Mouse (Mus musculus) central nervous system, embryonic 14 days (tissue): ENCODE measurements around the gene Rgl3. TPM values are rescaled to one million over a fixed set of nuclear protein-coding genes. Genes with fewer than 3 reads are reported as not detected.

ENCODE experiments used
- polyA plus RNA-seq: library from polyadenylated mRNA; depleted of rRNA; stranded (reverse); fragments of >200 nt; gene quantifications from 2 replicates; pipeline ENCODE4 v1.2.3, GENCODE M21; 2012; rRNA removed

Rgl3 gene
- polyA plus RNA-seq: 2.1 and 3.7 TPM in 2 replicates

GRCm38 (mm10) chr9:21989230-21990110 lies at the start of gene Rgl3:
TSS of gene Rgl3 (minus strand) at chr9:21989446.

GRCm38 (mm10) chr9:22002194-22003162 lies 13.2 kb upstream of the Rgl3 start, which contains the start of the genes Ccdc151 and Prkcsh:
TSS of gene Ccdc151 (minus strand) at chr9:22002634.
TSS of gene Prkcsh (plus strand) at chr9:22002806.

GRCm38 (mm10) chr9:21963417-21963816 lies 25.8 kb downstream of the Rgl3 start, which contains the start of gene Epor:
TSS of gene Epor (minus strand) at chr9:21963506.

GRCm38 (mm10) chr9:21955570-21956281 lies 33.5 kb downstream of the Rgl3 start, which contains the start of gene Swsap1:
TSS of gene Swsap1 (plus strand) at chr9:21955755.

GRCm38 (mm10) chr9:21936692-21937570 lies 52.3 kb downstream of the Rgl3 start, which contains the start of gene Plppr2:
TSS of gene Plppr2 (plus strand) at chr9:21937033.

GRCm38 (mm10) chr9:21927208-21927753 lies 62.0 kb downstream of the Rgl3 start, which contains the start of the genes Ccdc159 and Tmem205:
TSS of gene Ccdc159 (plus strand) at chr9:21927471.
TSS of gene Tmem205 (minus strand) at chr9:21927556.

Other genes with a start within 250 kb of the Rgl3 start
- gene Spc24, start 229.1 kb downstream of the Rgl3 start, polyA plus RNA-seq: 33.0 and 38.0 TPM in 2 replicates
- 8.0 and 14.1 TPM in 2 replicates for gene Kank2, start 190.7 kb downstream of the Rgl3 start, polyA plus RNA-seq
- 0.06 TPM in 1 of 2 replicates, not detected in the other for gene Angptl8, start 153.9 kb downstream of the Rgl3 start, polyA plus RNA-seq
- gene Dock6, start 136.8 kb downstream of the Rgl3 start, polyA plus RNA-seq: 58.6 and 72.8 TPM in 2 replicates
- gene Rab3d, start 71.3 kb downstream of the Rgl3 start, polyA plus RNA-seq: 25.1 and 27.4 TPM in 2 replicates
- gene Ccdc159, start 62.0 kb downstream of the Rgl3 start, polyA plus RNA-seq: 18.0 and 18.3 TPM in 2 replicates
- gene Tmem205, start 61.9 kb downstream of the Rgl3 start, polyA plus RNA-seq: 34.2 and 39.4 TPM in 2 replicates
- gene Plppr2, start 52.4 kb downstream of the Rgl3 start, polyA plus RNA-seq: 126 and 127 TPM in 2 replicates
- 9.7 and 10.7 TPM in 2 replicates for gene Swsap1, start 33.7 kb downstream of the Rgl3 start, polyA plus RNA-seq
- gene Epor, start 25.9 kb downstream of the Rgl3 start, polyA plus RNA-seq: 2.2 and 2.5 TPM in 2 replicates
- gene Ccdc151, start 13.2 kb upstream of the Rgl3 start, polyA plus RNA-seq: 6.0 and 7.2 TPM in 2 replicates
- gene Prkcsh, start 13.4 kb upstream of the Rgl3 start, polyA plus RNA-seq: 114 and 135 TPM in 2 replicates
- gene Elavl3, start 62.6 kb upstream of the Rgl3 start, polyA plus RNA-seq: 198 and 211 TPM in 2 replicates
- 0.14 TPM in 1 of 2 replicates, not detected in the other for gene Gm49318, start 81.8 kb upstream of the Rgl3 start, polyA plus RNA-seq
- gene Zfp653, start 81.9 kb upstream of the Rgl3 start, polyA plus RNA-seq: 53.1 and 55.4 TPM in 2 replicates
- 49.9 TPM in 2 replicates for gene Ecsit, start 96.0 kb upstream of the Rgl3 start, polyA plus RNA-seq
- gene Cnn1, start 109.8 kb upstream of the Rgl3 start, polyA plus RNA-seq: 1.00 and 1.6 TPM in 2 replicates
- 150 and 156 TPM in 2 replicates for gene Elof1, start 127.7 kb upstream of the Rgl3 start, polyA plus RNA-seq
- 1.7 and 3.0 TPM in 2 replicates for gene Acp5, start 146.3 kb upstream of the Rgl3 start, polyA plus RNA-seq
- 87.3 and 87.8 TPM in 2 replicates for gene Pigyl, start 167.4 kb upstream of the Rgl3 start, polyA plus RNA-seq
- 0.12 and 0.14 TPM in 2 replicates for gene Zfp872, start 198.6 kb upstream of the Rgl3 start, polyA plus RNA-seq
- 7.4 and 9.4 TPM in 2 replicates for gene Zfp809, start 236.3 kb upstream of the Rgl3 start, polyA plus RNA-seq